Mouse (Mus musculus): ENCODE data around the gene Klhl8. TPM values are rescaled to one million over a fixed set of nuclear protein-coding genes. Genes with fewer than 3 reads are reported as not detected.

Klhl8 gene
- total and polyA plus RNA-seq, 3 experiments, result 5.6 to 6.2 TPM; not detected in 1

- TF ChIP-seq MAFK (IDR thresholded peaks at IDR 0.05; ENCODE audit: borderline replicate concordance, low read depth, low read length) (no peak), ZKSCAN1 (IDR thresholded peaks at IDR 0.05; ENCODE audit: low read depth, low read length) (no peak), HCFC1 (IDR thresholded peaks at IDR 0.05; ENCODE audit: low read depth, low read length) (peak; percentile 93)
These were observed at the start of gene Klhl8 (continued) for GRCm38 (mm10) chr5:103910748-103911409.

- no peak for TF ChIP-seq KAT2A (conservative IDR thresholded peaks at IDR 0.05; ENCODE audit: low read depth, low read length)
- TF ChIP-seq CHD2 (IDR thresholded peaks at IDR 0.05; ENCODE audit: low read length), result no peak
- TF ChIP-seq ZNF384 (IDR thresholded peaks at IDR 0.05; ENCODE audit: low read depth, low read length), result no peak
- no peak for TF ChIP-seq TAL1 (IDR thresholded peaks at IDR 0.05; ENCODE audit: low read length)
- no peak for TF ChIP-seq EP300 (IDR thresholded peaks at IDR 0.05; ENCODE audit: low read depth in 1 of 2, low read length in 2 of 2)
- TF ChIP-seq NELFE (IDR thresholded peaks at IDR 0.05; ENCODE audit: low read depth, low read length), result no peak
- TF ChIP-seq MEF2A (IDR thresholded peaks at IDR 0.05; ENCODE audit: extremely low read depth, insufficient replicate concordance, low read depth, low read length, poor library complexity, severe bottlenecking), result no peak
- no peak for TF ChIP-seq MAZ (IDR thresholded peaks at IDR 0.05; ENCODE audit: low read depth, low read length)
- TF ChIP-seq CHD1 (IDR thresholded peaks at IDR 0.05; ENCODE audit: low read depth, low read length), result no peak
- TF ChIP-seq TCF12 (IDR thresholded peaks at IDR 0.05; ENCODE audit: low read depth, low read length), result no peak
- TF ChIP-seq SMC3 (IDR thresholded peaks at IDR 0.05; ENCODE audit: low read depth, low read length), result no peak
- TF ChIP-seq ELF1 (IDR thresholded peaks at IDR 0.05; ENCODE audit: low read depth, low read length), result no peak
- TF ChIP-seq MYC (IDR thresholded peaks at IDR 0.05; ENCODE audit: low read depth, low read length), result no peak
- no peak for TF ChIP-seq ZMIZ1 (IDR thresholded peaks at IDR 0.05; ENCODE audit: low read depth, low read length)
- no peak for TF ChIP-seq SIN3A (IDR thresholded peaks at IDR 0.05; ENCODE audit: low read length)
- TF ChIP-seq TBP (IDR thresholded peaks at IDR 0.05; ENCODE audit: low read depth, low read length), result no peak
- Histone ChIP-seq H3K4me3 (ENCODE audit: control insufficient read depth in 1 of 2, insufficient read depth in 1 of 2, low read depth in 2 of 2, low read length in 2 of 2) (no peak overlapping the region), H3K9me3 (replicated peaks; ENCODE audit: insufficient read depth, low read length) (no peaks in the 10 kb centered on the region), H3K27me3 (ENCODE audit: control insufficient read depth in 1 of 2, insufficient read depth in 2 of 2, low read length in 2 of 2) (no peaks in the 10 kb centered on the region; a peak in 1 of 4 replicates), H3K4me1 (ENCODE audit: control insufficient read depth in 1 of 2, insufficient read depth in 2 of 2, low read length in 2 of 2) (no peaks in the 10 kb centered on the region), H3K27ac (ENCODE audit: control insufficient read depth, low read depth, low read length) (no peak overlapping the region), H3K9ac (ENCODE audit: control insufficient read depth, low read depth, low read length, poor library complexity, severe bottlenecking) (no peak overlapping the region), H3K79me2 (ENCODE audit: control insufficient read depth, insufficient read depth, low read length, poor library complexity) (no peaks in the 10 kb centered on the region), H3K36me3 (ENCODE audit: control insufficient read depth in 1 of 2, insufficient read depth in 2 of 2, low read length in 2 of 2) (no peaks in the 10 kb centered on the region)
- DNase-seq (ENCODE audit: low read depth, low spot score), result no peak
These were observed 43.6 kb upstream of the Klhl8 start for GRCm38 (mm10) chr5:103954638-103955037.
